Mouse (Mus musculus) embryonic facial prominence, embryonic 11.5 days (tissue): Measurements from ENCODE around the gene Tmem273. TPM values are rescaled to one million over a fixed set of nuclear protein-coding genes. Genes with fewer than 3 reads are reported as not detected.

ENCODE experiments used
- ATAC-seq: fragments of 200-750 bp; cut with Nextera tagmentation; replicated peaks from 2 replicates; pipeline ENCODE4 v1.8.0; 2017; ENCODE audit warnings: low read depth; ENCODE audit not compliant: insufficient number of reproducible peaks, low FRiP score, low TSS enrichment
- DNase-seq: peaks from one replicate; pipeline ENCODE4 v3.0.0-alpha.2; 2015; ENCODE audit warnings: low spot score
- H3K27ac ChIP-seq: fragments of 300-500 bp; sonication (generic); replicated peaks from 2 replicates; pipeline ENCODE4 v1.5.1; 2014; ENCODE audit warnings: mild to moderate bottlenecking, low read depth, low read length, control low read depth
- H3K27me3 ChIP-seq: fragments of 300-500 bp; sonication (generic); 2 replicates; pipeline ENCODE4 v1.6.1; 2014; ENCODE audit warnings: mild to moderate bottlenecking, low read length, moderate library complexity, mixed read lengths; ENCODE audit not compliant: control insufficient read depth, insufficient read depth
- H3K36me3 ChIP-seq: fragments of 300-500 bp; sonication (generic); replicated peaks from 2 replicates; pipeline ENCODE4 v1.6.1; 2014; ENCODE audit warnings: low read depth, mild to moderate bottlenecking, low read length, moderate library complexity, mixed read lengths; ENCODE audit not compliant: control insufficient read depth, insufficient read depth
- H3K4me1 ChIP-seq: fragments of 300-500 bp; sonication (generic); 2 replicates; pipeline ENCODE4 v1.6.1; 2014; ENCODE audit warnings: low read length, mixed read lengths; ENCODE audit not compliant: control insufficient read depth, insufficient read depth
- H3K4me2 ChIP-seq: fragments of 300-500 bp; sonication (generic); 2 replicates; pipeline ENCODE4 v1.6.1; 2014; ENCODE audit warnings: low read depth, mild to moderate bottlenecking, control low read depth, low read length, moderate library complexity
- H3K4me3 ChIP-seq: fragments of 300-500 bp; sonication (generic); 2 replicates; pipeline ENCODE4 v1.5.1; 2014; ENCODE audit warnings: low read depth, low read length, control low read depth
- H3K9ac ChIP-seq: fragments of 300-500 bp; sonication (generic); replicated peaks from 2 replicates; pipeline ENCODE4 v1.6.1; 2014; ENCODE audit warnings: mild to moderate bottlenecking, control low read depth, low read length
- H3K9me3 ChIP-seq: fragments of 300-500 bp; sonication (generic); replicated peaks from 2 replicates; pipeline ENCODE4 v1.6.1; 2016; ENCODE audit warnings: mild to moderate bottlenecking, low read length, inconsistent platforms, mixed read lengths; ENCODE audit not compliant: control insufficient read depth
- WGBS: fragments of 180-500 bp; shearing (Covaris S2); extraction: QIAGEN DNeasy Blood & Tissue Kit; methylation state at CpG from one replicate; pipeline ENCODE4 v1.1.7; 2014; 5-methylcytosine and 5-hydroxymethylcytosine counted together
- polyA plus RNA-seq: library from polyadenylated mRNA; unstranded; fragments of >200 nt; fragmentation: Nextera tagmentation; extraction: Ambion mirVana; gene quantifications from 2 replicates; pipeline ENCODE4 v1.2.1, GENCODE M21; 2014

The Tmem273 gene
- polyA plus RNA-seq: 0.41 and 0.71 TPM in 2 replicates

GRCm38 (mm10) chr14:32785556-32786130, at the start of gene Tmem273:
Tmem273 (plus strand) TSS chr14:32785963.
- Histone ChIP-seq H3K4me1 (no peaks in the 10 kb centered on the region), H3K9me3 (no peaks in the 10 kb centered on the region), H3K27ac (no peak within 1 kb of the TSS), H3K27me3 (no peaks in the 10 kb centered on the region), H3K4me2 (no peak within 1 kb of the TSS), H3K9ac (no peak within 1 kb of the TSS), H3K36me3 (no peaks in the 10 kb centered on the region), H3K4me3 (no peak within 1 kb of the TSS)
- WGBS: 62% methylated on average over 3 of the region's 3 CpGs
- DNase-seq (no peak), ATAC-seq (no peak)

DNA sequence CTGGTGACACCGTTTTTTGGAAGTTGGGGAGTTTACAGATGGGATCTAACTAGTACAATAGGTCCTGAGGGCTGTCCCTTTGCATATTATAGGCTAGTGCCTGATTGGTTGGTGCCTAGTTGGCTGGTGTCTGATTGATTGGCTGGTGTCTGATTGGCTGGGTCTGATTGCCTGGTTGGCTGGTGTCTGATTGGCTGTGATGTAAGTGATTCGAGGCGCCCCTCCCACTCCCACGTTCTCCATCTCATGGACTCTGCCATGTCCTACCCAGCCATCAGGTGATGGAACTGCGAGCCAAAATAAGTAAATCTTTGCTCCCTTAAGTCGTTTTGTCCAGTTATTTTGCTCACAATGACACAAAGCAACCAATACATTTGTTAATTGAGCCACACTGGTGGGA, 49.2 kb upstream of the Tmem273 start:
- Histone ChIP-seq H3K4me3 (no peak overlapping the region), H3K4me1 (no peaks in the 10 kb centered on the region), H3K4me2 (no peak overlapping the region), H3K9me3 (no peaks in the 10 kb centered on the region), H3K27ac (no peak overlapping the region), H3K27me3 (no peaks in the 10 kb centered on the region), H3K36me3 (no peaks in the 10 kb centered on the region), H3K9ac (no peak overlapping the region)
- WGBS: 89% methylated on average over 6 of the region's 6 CpGs
- DNase-seq (no peak), ATAC-seq (no peak)

DNA sequence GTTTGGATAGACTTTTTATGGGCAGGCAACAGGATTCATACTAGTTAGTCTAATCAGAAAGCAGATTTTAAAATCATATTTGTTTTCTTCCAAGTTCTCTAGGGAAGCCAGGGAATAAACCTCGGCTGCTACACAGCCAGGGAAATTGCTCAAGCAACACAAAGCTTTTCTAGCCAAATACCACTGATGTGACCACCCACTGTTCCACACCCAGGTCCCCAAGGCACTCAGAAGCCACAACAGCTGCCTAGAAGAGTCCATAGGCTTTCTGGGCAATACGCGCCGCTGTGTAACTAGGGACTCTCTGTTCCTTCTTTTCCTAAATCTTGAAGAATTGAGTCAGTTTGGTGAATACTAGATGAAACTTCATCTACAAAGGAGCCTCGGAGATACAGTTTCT, 47.2 kb upstream of the Tmem273 start:
- Histone ChIP-seq H3K27me3 (no peaks in the 10 kb centered on the region), H3K36me3 (no peaks in the 10 kb centered on the region), H3K4me1 (no peaks in the 10 kb centered on the region), H3K9ac (no peak overlapping the region), H3K4me3 (no peak overlapping the region), H3K27ac (no peak overlapping the region), H3K4me2 (no peak overlapping the region), H3K9me3 (no peaks in the 10 kb centered on the region)
- WGBS: 90% methylated on average over 5 of the region's 5 CpGs
- DNase-seq (no peak), ATAC-seq (no peak)

GRCm38 (mm10) chr14:32748519-32748918, 37.2 kb upstream of the Tmem273 start:
- Histone ChIP-seq H3K36me3 (no peaks in the 10 kb centered on the region), H3K4me3 (no peak overlapping the region), H3K9me3 (no peaks in the 10 kb centered on the region), H3K4me1 (no peaks in the 10 kb centered on the region), H3K9ac (no peak overlapping the region), H3K27me3 (no peaks in the 10 kb centered on the region), H3K27ac (no peak overlapping the region), H3K4me2 (no peak overlapping the region)
- ATAC-seq (no peak), DNase-seq (no peak)
- WGBS: 73% methylated on average over 6 of the region's 6 CpGs

DNA sequence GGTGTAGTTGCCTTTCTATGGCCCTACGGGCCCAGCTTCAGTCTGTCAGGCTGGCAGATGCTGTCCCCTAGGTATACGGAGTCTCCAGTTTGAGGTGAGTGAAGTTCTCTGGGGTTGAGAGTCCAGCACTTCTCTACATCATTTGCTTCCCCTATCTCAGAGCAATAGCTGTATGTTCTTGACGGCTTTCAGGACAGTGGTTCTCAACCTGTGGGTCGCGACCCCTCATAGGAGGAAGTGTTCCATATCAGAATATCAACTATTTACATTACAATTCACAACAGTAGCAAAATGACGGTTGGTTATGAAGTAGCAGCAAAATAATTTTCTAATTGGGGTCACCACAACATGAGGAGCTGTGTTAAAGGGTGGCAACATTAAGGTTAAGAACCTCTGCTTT, 35.0 kb upstream of the Tmem273 start:
- Histone ChIP-seq H3K36me3 (no peaks in the 10 kb centered on the region), H3K9me3 (no peaks in the 10 kb centered on the region), H3K4me3 (no peak overlapping the region), H3K4me2 (no peak overlapping the region), H3K9ac (no peak overlapping the region), H3K4me1 (no peaks in the 10 kb centered on the region), H3K27me3 (no peaks in the 10 kb centered on the region), H3K27ac (no peak overlapping the region)
- DNase-seq (no peak), ATAC-seq (no peak)
- 89% methylated on average over 6 of the region's 6 CpGs for WGBS

DNA sequence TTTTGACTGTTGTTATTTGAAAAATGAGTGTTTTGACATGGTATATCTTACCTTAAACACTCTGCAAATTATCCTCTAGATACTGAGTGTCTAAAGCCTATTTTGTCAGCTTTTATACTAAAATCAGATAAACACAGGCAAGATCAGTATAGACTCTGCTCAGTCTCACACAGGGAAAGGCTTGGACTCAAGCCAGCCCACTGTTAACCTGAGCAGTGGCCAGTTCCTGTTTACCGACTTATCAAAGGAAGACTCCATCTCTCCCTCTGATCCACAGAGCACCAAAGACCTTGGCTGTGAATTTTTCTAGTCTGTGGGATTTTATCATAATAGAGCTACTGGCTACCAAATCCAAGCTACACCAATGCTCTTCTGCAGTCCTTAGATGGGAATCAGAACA, 31.5 kb upstream of the Tmem273 start:
- no peaks in the 10 kb centered on the region for H3K36me3 ChIP-seq
- no peaks in the 10 kb centered on the region for H3K9me3 ChIP-seq
- no peak overlapping the region for H3K9ac ChIP-seq
- no peaks in the 10 kb centered on the region for H3K27me3 ChIP-seq
- DNase-seq (no peak), ATAC-seq (no peak)
- WGBS: 77% methylated on average over 1 of the region's 1 CpGs
- H3K4me2 ChIP-seq: no peak overlapping the region
- no peak overlapping the region for H3K4me3 ChIP-seq
- no peak overlapping the region for H3K27ac ChIP-seq
- no peaks in the 10 kb centered on the region for H3K4me1 ChIP-seq

- Histone ChIP-seq H3K27me3 (no peaks in the 10 kb centered on the region), H3K4me3 (no peak overlapping the region), H3K4me1 (no peaks in the 10 kb centered on the region), H3K9me3 (no peaks in the 10 kb centered on the region), H3K9ac (no peak overlapping the region), H3K36me3 (no peaks in the 10 kb centered on the region), H3K4me2 (no peak overlapping the region), H3K27ac (no peak overlapping the region)
- ATAC-seq: no peak
- WGBS: 84% methylated on average over 1 of the region's 1 CpGs
- DNase-seq: no peak
Observed at GRCm38 (mm10) chr14:32762177-32762576, 23.6 kb upstream of the Tmem273 start.

GRCm38 (mm10) chr14:32770563-32770962, 15.2 kb upstream of the Tmem273 start:
- no peak overlapping the region for H3K27ac ChIP-seq
- H3K9me3 ChIP-seq: no peaks in the 10 kb centered on the region
- no peak overlapping the region for H3K4me3 ChIP-seq
- ATAC-seq (no peak), DNase-seq (no peak)
- H3K27me3 ChIP-seq: no peaks in the 10 kb centered on the region
- H3K36me3 ChIP-seq: no peaks in the 10 kb centered on the region
- H3K4me2 ChIP-seq: no peak overlapping the region
- no peak overlapping the region for H3K9ac ChIP-seq
- 75% methylated on average over 6 of the region's 6 CpGs for WGBS
- H3K4me1 ChIP-seq: no peaks in the 10 kb centered on the region
